Mouse (Mus musculus): ENCODE results near the gene Rhov. TPM values are rescaled to one million over a fixed set of nuclear protein-coding genes. Genes with fewer than 3 reads are reported as not detected.

Gene Rhov
- polyA plus RNA-seq, 1 experiment from 2014 or later = 38.6 TPM

DNA sequence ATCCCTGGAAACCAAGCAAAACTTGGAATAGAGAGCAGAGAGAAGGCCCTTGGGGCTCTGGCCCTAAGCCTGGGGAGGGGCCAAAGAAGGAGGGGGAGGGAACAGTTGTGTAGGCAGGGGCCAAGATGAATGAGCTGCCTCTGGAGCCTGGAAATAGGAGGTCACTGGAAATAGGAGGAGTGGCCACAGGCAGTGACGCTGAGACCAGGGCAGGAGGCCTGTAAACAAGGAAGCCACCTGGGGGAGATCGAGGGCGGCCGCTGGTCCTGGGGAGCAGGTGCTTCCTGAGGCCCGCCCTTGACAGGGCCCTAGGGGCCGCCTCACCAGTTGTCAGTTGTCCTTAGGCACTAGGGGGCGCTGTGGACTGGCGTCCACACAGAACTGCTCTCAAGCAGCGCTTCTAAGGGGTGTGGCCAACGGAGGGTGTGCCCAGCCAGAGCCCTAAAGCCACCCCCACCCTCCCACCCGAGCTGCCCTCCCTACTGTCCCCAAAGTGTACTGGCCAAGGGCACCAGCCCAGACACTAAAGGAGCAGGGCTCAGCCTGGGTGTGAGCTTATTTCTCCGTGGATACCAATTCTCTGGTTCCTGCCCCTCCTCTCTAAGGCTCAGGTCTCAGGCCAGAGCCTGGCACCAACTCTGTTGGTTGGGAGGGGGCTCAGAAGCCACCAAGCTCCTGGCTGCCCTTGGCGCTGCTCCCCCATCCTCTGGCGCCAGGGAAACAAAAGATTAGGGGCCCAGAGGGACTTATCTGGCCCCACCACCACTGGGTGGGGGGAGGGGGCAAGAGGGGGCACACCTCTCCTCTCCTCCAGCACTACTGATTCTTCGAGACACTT lies 29.1 kb upstream of the Rhov start:
- ATAC-seq (ENCODE audit: insufficient number of reproducible peaks, low FRiP score, low TSS enrichment, low read depth) = peak; percentile 75
- Histone ChIP-seq H3K27me3 (no peaks in the 10 kb centered on the region), H3K4me2 (peak overlapping the region; percentile 15), H3K4me1 (peaks cover 25% of the 10 kb centered on the region), H3K36me3 (peaks cover 33% of the 10 kb centered on the region), H3K27ac (no peak overlapping the region), H3K9ac (no peak overlapping the region), H3K4me3 (no peak overlapping the region), H3K9me3 (no peaks in the 10 kb centered on the region)
- 6% methylated on average over 15 of the region's 15 CpGs for WGBS

DNA sequence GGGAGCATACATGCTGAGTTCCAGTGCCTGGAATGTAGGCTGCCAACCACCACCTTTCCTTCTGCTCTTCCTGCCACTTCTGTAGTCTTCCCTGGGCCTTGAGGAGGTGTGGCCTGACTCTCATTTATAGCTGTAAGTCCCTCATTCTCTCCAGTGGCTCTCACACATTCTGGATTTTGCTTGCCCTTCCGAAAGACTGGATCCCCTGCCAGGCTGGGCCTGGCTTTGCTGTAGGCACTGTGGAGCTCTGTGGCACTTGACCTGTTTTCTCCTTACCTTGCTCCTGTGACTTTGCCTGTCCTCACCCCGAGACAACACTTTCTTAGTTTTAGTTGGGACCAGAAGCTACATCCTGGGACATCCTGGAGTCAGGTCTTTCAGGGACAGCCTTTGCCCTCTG lies 27.8 kb upstream of the Rhov start:
- peaks cover 22% of the 10 kb centered on the region for H3K4me1 ChIP-seq
- no peak overlapping the region for H3K4me2 ChIP-seq
- ATAC-seq (ENCODE audit: insufficient number of reproducible peaks, low FRiP score, low TSS enrichment, low read depth) = no peak
- H3K9me3 ChIP-seq = no peaks in the 10 kb centered on the region
- no peak overlapping the region; the same call in 1 of the 2 replicates for H3K27ac ChIP-seq
- H3K9ac ChIP-seq = no peak overlapping the region
- H3K36me3 ChIP-seq = peaks cover 46% of the 10 kb centered on the region
- 87% methylated on average over 2 of the region's 2 CpGs for WGBS
- H3K27me3 ChIP-seq = no peaks in the 10 kb centered on the region
- no peak overlapping the region for H3K4me3 ChIP-seq

DNA sequence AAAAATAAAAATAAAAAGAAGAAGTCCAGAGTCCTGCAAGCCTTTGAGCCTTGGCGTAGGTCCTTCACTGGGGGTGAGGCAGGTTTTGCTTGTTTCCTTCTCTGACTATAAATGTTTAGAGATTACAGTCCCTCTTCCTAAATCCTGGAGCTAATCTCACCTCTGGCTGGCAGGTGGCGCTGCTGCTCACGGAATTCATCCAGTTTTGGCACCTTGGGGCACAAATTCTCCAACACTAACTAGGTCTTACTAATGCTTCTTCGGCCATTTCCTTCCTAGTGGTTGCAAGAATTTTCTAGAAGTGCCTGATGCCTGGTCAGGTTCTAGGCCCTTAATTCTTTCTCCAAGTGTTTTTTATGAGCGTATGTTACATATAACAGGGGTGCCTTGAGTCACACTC lies 27.3 kb upstream of the Rhov start:
- no peaks in the 10 kb centered on the region for H3K9me3 ChIP-seq
- peaks cover 22% of the 10 kb centered on the region for H3K4me1 ChIP-seq
- H3K27me3 ChIP-seq = no peaks in the 10 kb centered on the region
- H3K27ac ChIP-seq = no peak overlapping the region; the same call in 1 of the 2 replicates
- 42% methylated on average over 5 of the region's 5 CpGs for WGBS
- no peak for ATAC-seq (ENCODE audit: insufficient number of reproducible peaks, low FRiP score, low TSS enrichment, low read depth)
- H3K4me3 ChIP-seq = no peak overlapping the region
- H3K4me2 ChIP-seq = no peak overlapping the region
- H3K36me3 ChIP-seq = peaks cover 51% of the 10 kb centered on the region
- no peak overlapping the region for H3K9ac ChIP-seq

DNA sequence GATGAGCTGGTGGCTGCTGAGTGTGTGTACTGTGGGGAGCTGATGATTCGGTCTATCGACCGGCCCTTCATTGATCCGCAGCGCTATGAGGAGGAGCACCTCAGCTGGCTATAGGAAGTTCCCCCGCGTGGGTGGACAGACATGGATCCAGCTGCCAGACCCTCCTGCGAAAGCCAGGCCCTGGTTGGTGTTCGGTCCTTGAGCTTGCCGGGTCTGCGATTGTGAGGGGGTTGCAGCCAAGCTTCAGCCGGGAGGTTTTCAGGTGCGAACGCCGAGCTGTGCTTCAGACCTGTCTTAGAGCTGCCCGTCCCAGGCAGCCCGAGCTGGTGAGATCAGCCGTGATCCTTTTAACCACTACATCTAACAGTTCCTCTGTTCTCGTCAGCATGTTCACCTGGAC lies 26.4 kb upstream of the Rhov start:
- 90% methylated on average over 19 of the region's 19 CpGs for WGBS
- ATAC-seq (ENCODE audit: insufficient number of reproducible peaks, low FRiP score, low TSS enrichment, low read depth) = no peak
- H3K4me2 ChIP-seq = no peak overlapping the region

DNA sequence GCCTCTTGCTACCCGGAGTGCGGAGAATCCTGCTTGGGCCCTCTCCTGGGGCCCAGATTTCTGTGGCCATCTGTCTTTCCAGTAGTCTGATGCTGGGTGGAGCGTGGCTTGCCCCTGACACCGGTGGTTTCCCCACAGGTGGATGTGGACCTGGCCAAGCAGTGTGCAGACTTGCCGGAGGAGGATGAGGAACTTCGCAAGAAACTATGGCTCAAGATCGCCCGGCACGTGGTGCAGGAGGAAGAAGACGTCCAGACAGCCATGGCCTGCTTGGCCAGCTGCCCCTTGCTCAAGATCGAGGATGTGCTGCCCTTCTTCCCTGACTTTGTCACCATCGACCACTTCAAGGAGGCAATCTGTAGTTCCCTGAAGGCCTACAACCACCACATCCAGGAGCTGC lies 25.7 kb upstream of the Rhov start:
- Histone ChIP-seq H3K4me1 (peaks cover 19% of the 10 kb centered on the region), H3K4me2 (no peak overlapping the region), H3K27ac (no peak overlapping the region), H3K4me3 (no peak overlapping the region), H3K36me3 (peaks cover 67% of the 10 kb centered on the region), H3K9ac (no peak overlapping the region), H3K27me3 (no peaks in the 10 kb centered on the region), H3K9me3 (no peaks in the 10 kb centered on the region)
- WGBS = 94% methylated on average over 12 of the region's 12 CpGs
- ATAC-seq (ENCODE audit: insufficient number of reproducible peaks, low FRiP score, low TSS enrichment, low read depth) = no peak

More for the DNA sequence above, 26.4 kb upstream of the Rhov start:
- H3K4me1 ChIP-seq = peaks cover 19% of the 10 kb centered on the region
- no peak overlapping the region for H3K4me3 ChIP-seq
- H3K9me3 ChIP-seq = no peaks in the 10 kb centered on the region
- H3K27me3 ChIP-seq = no peaks in the 10 kb centered on the region
- no peak overlapping the region for H3K27ac ChIP-seq
- H3K9ac ChIP-seq = no peak overlapping the region
- peaks cover 59% of the 10 kb centered on the region for H3K36me3 ChIP-seq

DNA sequence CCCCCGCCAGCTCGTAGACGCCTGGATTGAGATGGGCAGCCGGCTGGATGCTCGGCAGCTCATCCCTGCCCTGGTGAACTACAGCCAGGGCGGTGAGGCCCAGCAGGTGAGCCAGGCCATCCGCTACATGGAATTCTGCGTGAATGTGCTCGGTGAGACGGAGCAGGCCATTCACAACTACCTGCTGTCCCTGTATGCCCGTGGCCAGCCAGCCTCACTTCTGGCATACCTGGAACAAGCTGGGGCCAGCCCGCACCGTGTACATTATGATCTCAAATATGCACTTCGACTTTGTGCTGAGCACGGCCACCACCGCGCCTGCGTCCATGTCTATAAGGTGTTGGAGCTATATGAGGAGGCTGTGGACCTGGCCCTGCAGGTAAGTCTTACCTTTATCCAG lies 23.3 kb upstream of the Rhov start:
- Histone ChIP-seq H3K4me2 (no peak overlapping the region), H3K27ac (no peak overlapping the region), H3K27me3 (no peaks in the 10 kb centered on the region), H3K4me1 (peaks cover 7% of the 10 kb centered on the region), H3K4me3 (no peak overlapping the region), H3K9me3 (no peaks in the 10 kb centered on the region), H3K36me3 (peaks cover 83% of the 10 kb centered on the region), H3K9ac (no peak overlapping the region)
- no peak for ATAC-seq (ENCODE audit: insufficient number of reproducible peaks, low FRiP score, low TSS enrichment, low read depth)
- WGBS = 93% methylated on average over 18 of the region's 18 CpGs

DNA sequence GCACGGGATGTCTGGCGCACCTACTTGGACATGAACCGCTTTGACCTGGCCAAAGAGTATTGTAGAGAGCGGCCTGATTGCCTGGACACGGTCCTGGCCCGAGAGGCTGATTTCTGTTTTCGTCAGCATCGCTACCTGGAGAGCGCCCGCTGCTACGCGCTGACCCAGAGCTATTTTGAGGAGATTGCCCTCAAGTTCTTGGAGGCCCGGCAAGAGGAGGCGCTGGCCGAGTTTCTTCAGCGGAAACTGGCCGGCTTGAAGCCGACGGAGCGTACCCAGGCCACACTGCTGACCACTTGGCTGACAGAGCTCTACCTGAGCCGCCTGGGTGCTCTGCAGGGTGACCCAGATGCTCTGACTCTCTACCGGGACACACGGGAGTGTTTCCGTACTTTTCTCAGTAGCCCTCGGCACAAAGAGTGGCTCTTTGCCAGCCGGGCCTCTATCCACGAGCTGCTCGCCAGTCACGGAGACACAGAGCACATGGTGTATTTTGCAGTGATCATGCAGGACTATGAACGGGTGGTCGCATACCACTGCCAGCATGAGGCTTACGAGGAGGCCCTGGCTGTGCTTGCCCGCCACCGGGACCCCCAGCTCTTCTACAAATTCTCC lies 22.8 kb upstream of the Rhov start:
- H3K4me1 ChIP-seq = peaks cover 12% of the 10 kb centered on the region
- H3K4me2 ChIP-seq = no peak overlapping the region
- H3K27me3 ChIP-seq = no peaks in the 10 kb centered on the region
- 94% methylated on average over 34 of the region's 34 CpGs for WGBS
- H3K36me3 ChIP-seq = peaks cover 78% of the 10 kb centered on the region
- H3K9ac ChIP-seq = no peak overlapping the region
- H3K4me3 ChIP-seq = no peak overlapping the region
- no peak overlapping the region for H3K27ac ChIP-seq
- H3K9me3 ChIP-seq = no peaks in the 10 kb centered on the region
- no peak for ATAC-seq (ENCODE audit: insufficient number of reproducible peaks, low FRiP score, low TSS enrichment, low read depth)

DNA sequence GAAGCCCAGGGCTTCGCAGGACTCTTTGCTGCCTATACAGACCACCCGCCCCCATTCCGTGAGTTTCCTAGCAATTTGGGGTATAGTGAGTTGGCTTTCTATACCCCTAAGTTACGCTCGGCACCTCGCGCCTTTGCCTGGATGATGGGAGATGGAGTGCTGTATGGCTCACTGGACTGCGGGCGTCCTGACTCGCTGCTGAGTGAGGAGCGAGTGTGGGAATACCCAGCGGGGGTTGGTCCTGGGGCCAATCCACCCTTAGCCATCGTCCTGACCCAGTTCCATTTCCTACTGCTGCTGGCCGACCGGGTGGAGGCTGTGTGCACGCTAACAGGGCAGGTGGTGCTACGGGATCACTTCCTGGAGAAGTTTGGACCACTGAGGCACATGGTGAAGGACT lies 22.2 kb upstream of the Rhov start:
- H3K27me3 ChIP-seq = no peaks in the 10 kb centered on the region
- no peak for ATAC-seq (ENCODE audit: insufficient number of reproducible peaks, low FRiP score, low TSS enrichment, low read depth)
- WGBS = 92% methylated on average over 17 of the region's 17 CpGs
- H3K36me3 ChIP-seq = peaks cover 76% of the 10 kb centered on the region
- H3K4me1 ChIP-seq = peaks cover 13% of the 10 kb centered on the region
- no peak overlapping the region for H3K4me2 ChIP-seq
- no peaks in the 10 kb centered on the region for H3K9me3 ChIP-seq
- no peak overlapping the region for H3K27ac ChIP-seq
- no peak overlapping the region for H3K4me3 ChIP-seq
- H3K9ac ChIP-seq = no peak overlapping the region

DNA sequence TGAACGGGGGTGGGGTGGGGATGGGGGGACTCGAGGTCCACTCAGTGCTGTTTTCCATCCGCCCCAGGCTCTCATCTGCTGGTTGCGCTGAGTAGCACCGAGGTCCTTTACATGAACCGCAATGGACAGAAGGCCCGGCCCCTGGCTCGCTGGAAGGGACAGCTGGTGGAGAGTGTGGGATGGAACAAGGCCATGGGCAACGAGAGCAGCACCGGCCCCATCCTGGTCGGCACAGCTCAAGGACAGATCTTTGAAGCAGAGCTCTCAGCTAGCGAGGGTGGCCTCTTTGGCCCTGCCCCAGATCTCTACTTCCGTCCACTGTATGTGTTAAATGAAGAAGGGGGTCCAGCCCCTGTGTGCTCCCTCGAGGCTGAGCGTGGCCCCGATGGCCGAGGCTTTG lies 21.8 kb upstream of the Rhov start:
- Histone ChIP-seq H3K36me3 (peaks cover 71% of the 10 kb centered on the region), H3K27me3 (no peaks in the 10 kb centered on the region), H3K9ac (no peak overlapping the region), H3K27ac (no peak overlapping the region), H3K4me1 (peaks cover 17% of the 10 kb centered on the region), H3K4me3 (no peak overlapping the region), H3K9me3 (no peaks in the 10 kb centered on the region), H3K4me2 (no peak overlapping the region)
- 90% methylated on average over 17 of the region's 17 CpGs for WGBS
- no peak for ATAC-seq (ENCODE audit: insufficient number of reproducible peaks, low FRiP score, low TSS enrichment, low read depth)

DNA sequence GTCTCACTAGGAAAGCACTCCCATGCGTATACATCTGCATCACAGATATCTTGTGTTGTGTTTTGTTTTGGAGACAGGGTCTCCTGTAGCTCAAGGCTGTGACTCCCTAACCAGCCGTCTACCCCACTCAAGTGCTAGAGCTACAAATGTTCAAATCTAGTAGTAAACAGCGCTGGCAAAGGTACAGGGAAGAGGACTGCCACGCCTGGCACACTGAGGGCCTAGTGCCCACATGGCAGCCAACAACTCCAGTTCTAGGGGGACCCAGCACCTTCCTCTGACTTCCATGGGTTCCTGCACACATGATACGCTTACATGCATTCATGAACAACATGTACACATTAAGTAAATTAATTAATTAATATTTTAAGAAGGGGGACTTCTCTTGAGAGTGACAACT lies 21.2 kb upstream of the Rhov start:
- Histone ChIP-seq H3K4me1 (peaks cover 18% of the 10 kb centered on the region), H3K9ac (no peak overlapping the region), H3K9me3 (no peaks in the 10 kb centered on the region), H3K27ac (no peak overlapping the region), H3K36me3 (peaks cover 65% of the 10 kb centered on the region), H3K4me2 (no peak overlapping the region), H3K27me3 (no peaks in the 10 kb centered on the region), H3K4me3 (no peak overlapping the region)
- WGBS = 90% methylated on average over 5 of the region's 5 CpGs
- ATAC-seq (ENCODE audit: insufficient number of reproducible peaks, low FRiP score, low TSS enrichment, low read depth) = no peak

DNA sequence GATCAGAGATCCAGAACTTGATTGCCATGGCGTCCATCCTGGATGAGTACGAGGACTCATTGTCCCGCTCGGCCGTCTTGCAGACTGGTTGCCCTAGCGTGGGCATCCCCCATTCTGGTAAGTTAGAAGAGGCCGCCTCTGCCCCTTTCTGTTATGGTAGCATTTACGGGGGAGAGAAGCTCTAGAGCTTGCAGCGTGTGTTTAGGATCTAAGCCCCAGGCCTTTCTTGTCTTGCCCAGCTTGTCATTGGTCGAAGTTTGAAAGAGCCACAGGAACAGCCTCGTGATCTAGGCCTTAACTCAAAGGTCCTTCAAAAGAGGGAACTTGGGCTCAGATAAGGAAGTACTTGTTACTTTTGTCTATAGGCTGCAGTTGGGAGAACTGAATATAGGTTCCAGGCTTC lies 17.9 kb upstream of the Rhov start:
- H3K9me3 ChIP-seq = no peaks in the 10 kb centered on the region
- H3K4me3 ChIP-seq = peak overlapping the region; percentile 64
- peaks cover 18% of the 10 kb centered on the region for H3K4me1 ChIP-seq
- H3K4me2 ChIP-seq = peak overlapping the region; percentile 82
- peaks cover 40% of the 10 kb centered on the region for H3K36me3 ChIP-seq
- WGBS = 3% methylated on average over 11 of the region's 11 CpGs
- H3K27ac ChIP-seq = peak overlapping the region; percentile 58
- peak overlapping the region; percentile 74 for H3K9ac ChIP-seq
- ATAC-seq (ENCODE audit: insufficient number of reproducible peaks, low FRiP score, low TSS enrichment, low read depth) = no peak; the same call in 1 of the 2 replicates
- no peaks in the 10 kb centered on the region for H3K27me3 ChIP-seq

DNA sequence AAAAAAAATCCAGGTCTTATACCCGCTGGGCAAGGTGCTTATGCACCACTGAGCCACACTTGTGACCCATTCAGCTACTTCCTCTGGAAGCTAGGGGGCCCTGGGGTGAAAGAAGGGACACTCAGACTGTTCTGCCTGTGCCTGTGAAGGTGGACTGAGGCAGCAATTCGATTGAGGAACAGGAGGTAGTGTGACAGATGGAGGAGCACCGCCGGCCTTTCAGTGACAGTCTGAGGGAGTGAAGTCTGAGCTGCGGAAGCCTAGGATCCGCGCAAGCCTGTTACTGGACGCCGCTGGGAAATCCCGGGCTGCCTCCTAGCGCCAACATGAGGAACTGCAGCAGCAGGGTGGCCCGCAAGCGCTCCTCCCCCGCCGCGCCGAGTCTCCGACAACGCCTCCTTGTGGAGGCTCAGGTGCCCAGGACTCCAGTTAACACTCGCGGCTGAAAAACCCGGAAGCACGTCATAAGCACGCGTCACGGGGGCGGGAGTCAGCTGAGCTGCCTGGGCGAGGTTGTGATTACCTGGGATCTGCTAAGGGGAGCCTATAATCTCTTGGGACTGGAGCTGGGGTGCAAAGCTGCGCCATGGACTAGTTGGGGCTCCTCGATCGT lies 17.3 kb upstream of the Rhov start, which contains the start of gene Vps18:
Gene Vps18 (plus strand): TSS at position 471 of the 613 bp plus-strand sequence.
- ATAC-seq (ENCODE audit: insufficient number of reproducible peaks, low FRiP score, low TSS enrichment, low read depth) = peak; percentile 90
- Histone ChIP-seq H3K4me2 (peak within 1 kb of the TSS; percentile 82), H3K4me1 (peaks cover 18% of the 10 kb centered on the region), H3K36me3 (peaks cover 34% of the 10 kb centered on the region), H3K4me3 (peak within 1 kb of the TSS; percentile 64), H3K27me3 (no peaks in the 10 kb centered on the region), H3K27ac (peak within 1 kb of the TSS; percentile 58), H3K9me3 (no peaks in the 10 kb centered on the region), H3K9ac (peak within 1 kb of the TSS; percentile 74)
- under 1% methylated on average over 31 of the region's 31 CpGs for WGBS
